Mouse (Mus musculus) embryonic facial prominence, embryonic 15.5 days (tissue): ENCODE results near the gene Lce1e. TPM values are rescaled to one million over a fixed set of nuclear protein-coding genes. Genes with fewer than 3 reads are reported as not detected.
"Not testable (repeated sequence)": the region's sequence is repeated elsewhere in the genome, so short reads cannot be mapped to it uniquely, and the experiment has no call there.

Experiments used
- ATAC-seq: fragments of 200-750 bp; cut with Nextera tagmentation; 2 replicates; pipeline ENCODE4 v1.8.0; 2017; ENCODE audit warnings: low read depth, moderate TSS enrichment; ENCODE audit not compliant: insufficient number of reproducible peaks, low FRiP score, low TSS enrichment
- H3K27ac ChIP-seq: fragments of 300-500 bp; sonication (generic); replicated peaks from 2 replicates; pipeline ENCODE4 v1.5.1; 2015; ENCODE audit warnings: mild to moderate bottlenecking, inconsistent platforms
- H3K27me3 ChIP-seq: fragments of 300-500 bp; sonication (generic); 2 replicates; pipeline ENCODE4 v1.6.1; 2015; ENCODE audit warnings: inconsistent platforms
- H3K36me3 ChIP-seq: fragments of 300-500 bp; sonication (generic); 2 replicates; pipeline ENCODE4 v1.6.1; 2015; ENCODE audit warnings: mild to moderate bottlenecking, inconsistent platforms
- H3K4me1 ChIP-seq: fragments of 300-500 bp; sonication (generic); 2 replicates; pipeline ENCODE4 v1.6.1; 2015; ENCODE audit warnings: inconsistent platforms
- H3K4me2 ChIP-seq: fragments of 300-500 bp; sonication (generic); replicated peaks from 2 replicates; pipeline ENCODE4 v1.6.1; 2015; ENCODE audit warnings: mild to moderate bottlenecking, inconsistent platforms
- H3K4me3 ChIP-seq: fragments of 300-500 bp; sonication (generic); replicated peaks from 2 replicates; pipeline ENCODE4 v1.5.1; 2015; ENCODE audit warnings: mild to moderate bottlenecking, inconsistent platforms
- H3K9ac ChIP-seq: fragments of 300-500 bp; sonication (generic); 2 replicates; pipeline ENCODE4 v1.6.1; 2015; ENCODE audit warnings: inconsistent platforms
- H3K9me3 ChIP-seq: fragments of 300-500 bp; sonication (generic); replicated peaks from 2 replicates; pipeline ENCODE4 v1.6.1; 2016; ENCODE audit warnings: inconsistent platforms
- WGBS: fragments of 180-500 bp; shearing (Covaris S2); methylation state at CpG from one replicate; pipeline ENCODE4 v1.1.7; 2015; 5-methylcytosine and 5-hydroxymethylcytosine counted together
- polyA plus RNA-seq: library from polyadenylated mRNA; unstranded; fragments of >200 nt; fragmentation: Nextera tagmentation; extraction: Ambion mirVana; gene quantifications from 2 replicates; pipeline ENCODE4 v1.2.1, GENCODE M21; 2015

Gene Lce1e
- 1.0 and 2.4 TPM in 2 replicates for polyA plus RNA-seq

GRCm38 (mm10) chr3:92708974-92709373 lies at the start of gene Lce1e:
Gene Lce1e (minus strand): TSS chr3:92709074.
- Histone ChIP-seq H3K9ac (no peak within 1 kb of the TSS), H3K36me3 (no peaks in the 10 kb centered on the region), H3K27ac (no peak within 1 kb of the TSS), H3K4me1 (no peaks in the 10 kb centered on the region), H3K4me3 (no peak within 1 kb of the TSS), H3K4me2 (no peak within 1 kb of the TSS), H3K9me3 (no peaks in the 10 kb centered on the region), H3K27me3 (no peaks in the 10 kb centered on the region)
- no peak for ATAC-seq
- 82% methylated on average over 2 of the region's 2 CpGs for WGBS

GRCm38 (mm10) chr3:92753197-92753596 lies 44.3 kb upstream of the Lce1e start:
- Histone ChIP-seq H3K4me3 (no peak overlapping the region), H3K9me3 (no peaks in the 10 kb centered on the region), H3K27me3 (no peaks in the 10 kb centered on the region), H3K36me3 (no peaks in the 10 kb centered on the region), H3K27ac (no peak overlapping the region), H3K4me1 (no peaks in the 10 kb centered on the region), H3K9ac (no peak overlapping the region), H3K4me2 (no peak overlapping the region)
- 30% methylated on average over 3 of the region's 3 CpGs for WGBS
- no peak for ATAC-seq

GRCm38 (mm10) chr3:92752238-92752637 lies 43.4 kb upstream of the Lce1e start, which contains the start of gene Lce1g:
Gene Lce1g (minus strand): TSS chr3:92752338.
- Histone ChIP-seq H3K9ac (no peak within 1 kb of the TSS), H3K27ac (no peak within 1 kb of the TSS), H3K4me1 (no peaks in the 10 kb centered on the region), H3K4me3 (no peak within 1 kb of the TSS), H3K27me3 (no peaks in the 10 kb centered on the region), H3K4me2 (no peak within 1 kb of the TSS), H3K36me3 (no peaks in the 10 kb centered on the region), H3K9me3 (no peaks in the 10 kb centered on the region)
- WGBS, result 92% methylated on average over 1 of the region's 1 CpGs
- ATAC-seq, result no peak

GRCm38 (mm10) chr3:92738996-92739395 lies 30.1 kb upstream of the Lce1e start, which contains the start of gene Gm38119:
Gene Gm38119 (minus strand): TSS chr3:92739096.
- H3K36me3 ChIP-seq, result no peaks in the 10 kb centered on the region
- ATAC-seq, result no peak
- H3K4me1 ChIP-seq, result no peaks in the 10 kb centered on the region
- WGBS, result 72% methylated on average over 1 of the region's 1 CpGs
- no peak within 1 kb of the TSS for H3K9ac ChIP-seq
- H3K27ac ChIP-seq, result no peak within 1 kb of the TSS
- H3K4me2 ChIP-seq, result no peak within 1 kb of the TSS
- H3K27me3 ChIP-seq, result no peaks in the 10 kb centered on the region
- H3K9me3 ChIP-seq, result no peaks in the 10 kb centered on the region
- no peak within 1 kb of the TSS for H3K4me3 ChIP-seq

DNA sequence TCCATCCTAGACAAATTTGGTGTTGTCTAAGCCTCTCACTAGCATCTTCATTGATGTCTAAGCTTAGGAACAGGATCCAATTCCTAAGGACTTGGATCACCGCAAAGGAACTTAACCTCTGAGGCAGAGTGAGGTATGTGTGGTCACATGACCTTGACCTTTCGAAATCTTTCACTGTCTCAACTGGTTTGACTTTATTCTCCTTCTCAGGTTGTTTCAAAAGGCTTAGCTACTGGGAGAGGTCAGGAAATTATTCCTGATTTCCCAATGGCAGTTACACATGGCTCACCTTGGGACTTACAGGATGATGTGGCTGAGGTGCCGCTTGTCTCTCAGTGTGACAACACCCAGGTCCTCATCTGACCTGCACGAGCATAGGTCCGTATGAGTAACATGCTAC lies 13.8 kb upstream of the Lce1e start:
- ATAC-seq, result no peak

DNA sequence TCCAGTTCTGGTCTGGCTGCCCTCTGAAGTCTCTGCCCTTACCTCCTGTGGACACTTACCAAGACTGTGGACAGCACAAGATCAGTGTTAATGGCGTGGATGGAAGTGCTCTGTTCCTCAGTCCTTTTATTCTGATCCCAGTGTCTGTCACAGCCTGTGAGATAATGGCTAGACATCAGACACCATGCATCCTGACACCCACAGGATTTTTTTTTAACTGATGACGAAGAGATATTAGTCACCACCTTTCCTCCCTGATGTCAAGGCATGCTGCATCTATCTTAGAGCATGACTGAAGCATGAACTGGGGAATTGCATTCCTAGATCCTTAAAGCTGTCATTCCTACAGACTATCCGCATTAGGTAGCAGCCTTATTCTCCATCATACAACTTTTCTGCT lies 11.4 kb upstream of the Lce1e start, which contains the start of gene Lce1f:
Gene Lce1f (minus strand): TSS at position 101 of the 400 bp plus-strand sequence.
- H3K4me2 ChIP-seq, result no peak within 1 kb of the TSS
- H3K4me1 ChIP-seq, result no peaks in the 10 kb centered on the region
- H3K27ac ChIP-seq, result no peak within 1 kb of the TSS
- no peak within 1 kb of the TSS for H3K9ac ChIP-seq
- no peaks in the 10 kb centered on the region for H3K9me3 ChIP-seq
- no peaks in the 10 kb centered on the region for H3K36me3 ChIP-seq
- ATAC-seq, result no peak
- H3K4me3 ChIP-seq, result no peak within 1 kb of the TSS
- no peaks in the 10 kb centered on the region for H3K27me3 ChIP-seq
- WGBS, result 70% methylated on average over 3 of the region's 3 CpGs

More for the DNA sequence above, 13.8 kb upstream of the Lce1e start:
- Histone ChIP-seq H3K9me3 (no peaks in the 10 kb centered on the region), H3K4me1 (no peaks in the 10 kb centered on the region), H3K27ac (no peak overlapping the region), H3K4me2 (no peak overlapping the region), H3K36me3 (no peaks in the 10 kb centered on the region), H3K27me3 (no peaks in the 10 kb centered on the region), H3K9ac (no peak overlapping the region), H3K4me3 (no peak overlapping the region)
- 87% methylated on average over 5 of the region's 5 CpGs for WGBS

- Histone ChIP-seq H3K4me3 (no peak overlapping the region), H3K27ac (no peak overlapping the region), H3K9me3 (no peaks in the 10 kb centered on the region), H3K9ac (no peak overlapping the region), H3K36me3 (no peaks in the 10 kb centered on the region), H3K27me3 (no peaks in the 10 kb centered on the region), H3K4me2 (no peak overlapping the region), H3K4me1 (no peaks in the 10 kb centered on the region)
- ATAC-seq, result no peak
Measured at GRCm38 (mm10) chr3:92715122-92715521, 6.2 kb upstream of the Lce1e start.

GRCm38 (mm10) chr3:92694613-92695012 lies 14.3 kb downstream of the Lce1e start:
- ATAC-seq, result no peak
- Histone ChIP-seq H3K27ac (no peak overlapping the region), H3K4me1 (no peaks in the 10 kb centered on the region), H3K4me2 (no peak overlapping the region), H3K9me3 (no peaks in the 10 kb centered on the region), H3K36me3 (no peaks in the 10 kb centered on the region), H3K27me3 (no peaks in the 10 kb centered on the region), H3K9ac (no peak overlapping the region), H3K4me3 (no peak overlapping the region)
- 17% methylated on average over 1 of the region's 1 CpGs for WGBS

- Histone ChIP-seq H3K27ac (no peak overlapping the region), H3K36me3 (no peaks in the 10 kb centered on the region), H3K4me3 (no peak overlapping the region), H3K4me2 (no peak overlapping the region), H3K27me3 (no peaks in the 10 kb centered on the region), H3K9me3 (no peaks in the 10 kb centered on the region), H3K9ac (no peak overlapping the region), H3K4me1 (no peaks in the 10 kb centered on the region)
- ATAC-seq, result no peak
Measured at GRCm38 (mm10) chr3:92691688-92692087, 17.2 kb downstream of the Lce1e start.

DNA sequence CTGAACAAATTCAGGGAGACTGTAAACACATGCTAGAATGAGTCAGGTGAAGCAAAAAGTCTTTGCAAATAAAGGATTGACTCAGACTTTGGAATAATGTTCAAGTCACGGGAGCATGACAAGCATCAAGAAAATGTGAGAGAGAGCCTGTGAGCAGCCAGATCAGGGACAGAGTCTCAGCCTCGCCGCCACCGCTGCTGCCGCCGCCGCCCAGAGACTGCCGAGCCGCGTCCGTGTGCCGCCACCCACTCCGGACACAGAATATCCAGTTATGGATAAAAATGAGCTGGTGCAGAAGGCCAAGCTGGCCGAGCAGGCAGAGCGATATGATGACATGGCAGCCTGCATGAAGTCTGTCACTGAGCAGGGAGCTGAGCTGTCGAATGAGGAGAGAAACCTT lies 19.7 kb downstream of the Lce1e start:
- H3K4me2 ChIP-seq, H3K9me3 ChIP-seq, H3K36me3 ChIP-seq, H3K4me3 ChIP-seq, ATAC-seq, H3K4me1 ChIP-seq, H3K9ac ChIP-seq, H3K27ac ChIP-seq, H3K27me3 ChIP-seq: not testable (repeated sequence)
- 74% methylated on average over 16 of the region's 16 CpGs for WGBS

- Histone ChIP-seq H3K9me3 (no peaks in the 10 kb centered on the region), H3K4me2 (no peak within 1 kb of the TSS), H3K27ac (no peak within 1 kb of the TSS), H3K4me1 (no peaks in the 10 kb centered on the region), H3K4me3 (no peak within 1 kb of the TSS), H3K9ac (no peak within 1 kb of the TSS), H3K27me3 (no peaks in the 10 kb centered on the region), H3K36me3 (no peaks in the 10 kb centered on the region)
- ATAC-seq, result no peak
- 56% methylated on average over 2 of the region's 2 CpGs for WGBS
Measured at GRCm38 (mm10) chr3:92687110-92687509, 21.8 kb downstream of the Lce1e start, which contains the start of gene Lce1d. Gene Lce1d (minus strand): TSS chr3:92687210.

DNA sequence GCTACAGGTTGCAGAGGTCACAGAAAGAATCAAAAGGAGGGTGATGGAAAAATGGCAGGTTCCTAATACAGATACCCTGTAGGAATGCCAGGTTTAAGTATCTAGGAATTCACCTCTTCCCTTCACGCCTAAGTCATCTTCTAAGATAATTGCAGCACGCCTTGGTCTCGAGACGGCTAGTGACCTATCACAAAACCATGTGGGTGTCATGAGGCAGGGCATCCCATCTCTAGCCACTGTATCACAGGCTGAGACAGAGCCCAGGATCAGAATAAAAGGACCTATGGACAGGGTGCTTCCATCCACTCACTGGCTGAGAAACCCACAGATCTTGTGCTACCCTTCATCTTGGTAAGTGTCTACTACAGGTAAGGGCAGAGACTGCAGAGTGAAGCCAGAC lies 29.9 kb downstream of the Lce1e start, which contains the start of gene Lce1c:
Gene Lce1c (plus strand): TSS at position 301 of the 400 bp plus-strand sequence.
- H3K9me3 ChIP-seq, result no peaks in the 10 kb centered on the region
- ATAC-seq, result no peak
- WGBS, result 92% methylated on average over 4 of the region's 4 CpGs
- H3K36me3 ChIP-seq, result no peaks in the 10 kb centered on the region
- no peak within 1 kb of the TSS for H3K4me3 ChIP-seq
- no peak within 1 kb of the TSS for H3K9ac ChIP-seq
- H3K4me2 ChIP-seq, result no peak within 1 kb of the TSS
- H3K27ac ChIP-seq, result no peak within 1 kb of the TSS
- no peaks in the 10 kb centered on the region for H3K4me1 ChIP-seq
- H3K27me3 ChIP-seq, result no peaks in the 10 kb centered on the region
